Mouse (Mus musculus) thymus, postnatal 25 days (tissue): Measurements from ENCODE around the gene Dusp8.
A peak's percentile ranks its signal among the peaks of the same experiment; 100 is the strongest.

Experiments used
- DNase-seq: peaks from one replicate; pipeline ENCODE4 v3.0.0; 2022

The Dusp8 gene

DNA sequence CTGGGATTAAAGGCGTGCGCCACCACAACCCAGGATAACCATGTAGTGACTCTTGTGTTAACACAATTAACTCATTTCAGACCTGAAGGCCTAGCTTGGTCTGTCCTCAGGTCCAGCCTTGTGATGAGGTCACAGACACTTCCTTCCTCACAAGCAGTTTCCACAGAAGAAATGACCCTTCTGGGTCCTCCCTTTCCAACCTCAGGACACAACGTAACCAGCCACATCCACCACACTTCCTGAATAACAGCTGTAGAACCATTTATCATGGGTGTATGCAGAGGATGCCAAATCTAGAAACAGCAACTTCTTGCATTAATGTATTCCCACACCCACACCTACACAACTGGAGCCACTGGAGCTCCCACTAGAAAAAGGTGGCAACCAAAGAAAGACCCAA lies 54.9 kb downstream of the Dusp8 start:
- no peak for DNase-seq

DNA sequence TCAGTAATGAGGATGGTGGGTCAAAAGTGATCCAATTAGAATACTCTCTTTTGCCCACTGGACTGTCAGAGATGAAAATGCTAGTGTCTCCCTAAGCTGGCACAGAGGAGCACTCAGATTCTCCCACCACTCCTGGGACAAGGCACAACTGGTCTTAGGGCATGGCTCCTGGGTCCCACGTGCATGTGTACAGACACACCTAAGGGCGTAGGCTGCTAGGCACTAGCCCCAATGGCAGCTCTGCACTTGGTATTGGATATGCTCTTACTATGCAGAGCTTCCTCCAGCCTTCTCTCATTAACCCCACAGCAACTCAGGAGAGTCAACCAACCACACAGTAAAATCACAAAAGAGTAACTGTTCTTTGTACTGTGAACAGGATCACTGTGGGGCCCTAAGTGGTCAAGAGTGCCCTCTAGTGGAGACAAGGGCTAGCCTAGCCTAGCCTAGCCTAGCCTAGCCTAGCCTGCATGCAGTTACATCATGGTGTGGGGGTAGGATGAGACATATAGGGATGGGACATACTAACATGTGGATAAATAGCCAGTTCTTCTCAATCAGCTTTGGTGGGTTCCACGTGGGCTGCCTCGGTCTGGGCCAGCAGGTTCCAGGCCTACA lies 58.0 kb downstream of the Dusp8 start:
- peak; percentile 53 for DNase-seq

DNA sequence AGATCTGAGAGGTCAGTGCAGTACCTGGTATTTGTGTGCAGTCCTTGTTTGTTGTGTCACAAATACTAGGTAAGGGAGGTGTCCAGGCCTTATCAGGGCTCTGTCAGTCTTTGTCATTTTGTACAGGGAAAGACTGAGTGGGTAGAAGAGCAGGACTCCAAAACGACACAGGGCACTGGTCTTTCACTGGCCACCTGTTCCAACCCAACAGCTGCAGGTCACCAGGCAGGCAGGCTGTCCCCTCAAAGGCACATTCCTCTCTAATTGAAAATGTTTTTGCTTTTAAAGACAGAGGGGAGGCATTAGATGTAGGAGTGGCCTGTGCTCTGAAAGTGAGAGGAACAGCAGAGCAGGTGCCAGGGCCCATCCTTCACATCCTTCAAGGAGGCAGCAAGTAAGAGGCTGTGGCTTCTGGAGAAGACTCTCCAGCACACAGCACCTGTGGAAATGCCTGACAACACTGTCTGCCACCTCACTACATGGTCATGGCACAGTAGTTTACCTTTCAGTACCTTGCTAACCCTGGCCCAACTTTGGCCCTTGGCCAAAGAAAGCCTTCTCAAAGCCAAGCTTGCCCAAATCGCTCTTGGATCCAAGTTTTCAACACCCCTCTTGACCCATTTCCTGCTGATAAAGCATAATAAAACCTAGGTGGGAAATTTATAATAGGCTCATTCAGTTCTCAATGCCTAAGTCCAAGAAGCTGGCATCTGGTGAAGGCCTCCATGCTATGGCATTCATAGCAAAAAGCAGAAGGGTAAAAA lies 60.4 kb downstream of the Dusp8 start:
- DNase-seq = no peak

- DNase-seq = no peak
Observed at GRCm38 (mm10) chr7:142034198-142034597, 61.4 kb downstream of the Dusp8 start.

DNA sequence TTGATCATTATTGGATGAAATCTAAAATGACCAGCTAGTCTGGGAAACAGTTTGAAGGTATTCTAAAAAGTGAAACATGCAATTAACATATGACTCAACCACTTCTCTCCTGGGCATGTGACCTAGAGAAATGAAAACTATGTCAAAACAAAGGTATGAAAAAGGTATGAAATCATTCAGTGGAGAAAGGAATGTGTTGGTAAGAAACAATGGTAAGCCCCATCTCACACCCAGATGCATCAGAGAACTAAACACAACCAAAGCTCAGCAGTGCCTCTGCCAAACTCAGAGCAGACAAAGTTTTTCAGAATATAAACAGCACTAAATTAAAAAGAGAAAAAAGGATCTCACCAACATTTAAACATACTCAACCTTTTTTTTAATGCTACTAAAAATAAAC lies 65.6 kb downstream of the Dusp8 start:
- no peak for DNase-seq
